In the genomic region with DNA sequence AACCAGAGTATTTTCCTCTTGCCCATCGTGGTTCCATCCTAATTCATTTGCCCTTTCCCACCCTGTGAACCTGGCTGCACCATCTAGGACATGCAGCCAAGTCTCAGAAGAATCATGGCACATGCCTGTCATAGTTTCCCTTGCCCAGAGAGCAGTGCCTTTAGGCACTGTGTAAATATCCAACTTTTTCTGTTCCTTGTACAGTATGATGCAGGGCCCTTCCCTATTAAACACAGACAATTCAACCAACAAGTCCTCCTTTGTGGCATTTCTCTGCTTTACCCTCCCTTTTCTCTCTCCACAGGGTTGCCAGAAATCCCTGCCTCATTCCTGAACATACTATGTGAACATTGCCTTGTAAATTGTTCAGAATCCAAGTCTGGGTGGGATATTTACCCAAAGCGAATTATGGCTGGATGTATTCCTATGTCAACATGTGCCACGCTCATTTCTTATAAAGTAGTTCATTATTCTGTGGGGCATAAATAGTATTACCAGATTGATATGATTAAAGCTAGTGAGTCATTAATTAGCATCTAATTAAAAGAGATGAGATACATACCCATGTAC, we compare ENCODE assay signal across 29 mouse cellular contexts.
DNase-seq lines count a peak whose midpoint lies in the region; ATAC-seq and TF ChIP-seq lines count a peak whose summit lies in the region.
"Had no signal": no experiment of that assay in that cellular context is flagged by ENCODE, and none has a peak within 500 bp of the region (broad histone marks: within the 10 kb centered on the region; RNA-seq: fewer than 3 reads in every experiment).

No protein-coding gene starts in this region.

- ATAC-seq in embryonic facial prominence, embryonic 13.5 days (ENCODE audit: insufficient number of reproducible peaks, insufficient read depth, low FRiP score, low TSS enrichment, low read depth): no peak
- ATAC-seq in lung, embryonic 15.5 days (ENCODE audit: borderline replicate concordance, extremely low read depth, low FRiP score, low TSS enrichment): no peak
- ATAC-seq in embryonic facial prominence, embryonic 14.5 days (ENCODE audit: low read depth): 0 out of 2 replicates have a peak, but pooled peaks have one; percentile 30
- ATAC-seq in limb, embryonic 14.5 days (ENCODE audit: low FRiP score, low read depth): no peak
- no peak for ATAC-seq in inflammation-experienced regulatory T-cells, adult 6 months
- no peak for ATAC-seq in forebrain, postnatal 0 days
- ATAC-seq: forebrain, embryonic 13.5 days; forebrain, embryonic 16.5 days; hindbrain, embryonic 16.5 days; Patski had no signal

- peak overlapping the region; percentile 40; the same call in 1 of the 2 replicates for H3K27ac ChIP-seq in embryonic facial prominence, embryonic 13.5 days
- no peak overlapping the region for H3K27ac ChIP-seq in embryonic facial prominence, embryonic 10.5 days (replicated peaks)
- H3K27ac ChIP-seq in lung, embryonic 15.5 days: peak overlapping the region; percentile 15; the same call in 1 of the 2 replicates
- H3K27ac ChIP-seq in embryonic facial prominence, embryonic 14.5 days (replicated peaks; ENCODE audit: low read depth, low read length): peak overlapping the region; percentile 24
- H3K27ac ChIP-seq in limb, embryonic 14.5 days (replicated peaks; ENCODE audit: low read depth, low read length): no peak overlapping the region; the same call in 1 of the 2 replicates
- no peak overlapping the region for H3K27ac ChIP-seq in forebrain, postnatal 0 days (ENCODE audit: low read depth, low read length)
- H3K27ac ChIP-seq: forebrain, embryonic 10.5 days; forebrain, embryonic 13.5 days; gastrocnemius, adult 2 months; heart, embryonic 15.5 days; hindbrain, embryonic 10.5 days; hindbrain, embryonic 13.5 days had no signal

- no peaks in the 10 kb centered on the region for H3K36me3 ChIP-seq in embryonic facial prominence, embryonic 13.5 days
- no peaks in the 10 kb centered on the region for H3K36me3 ChIP-seq in embryonic facial prominence, embryonic 10.5 days (replicated peaks)
- no peaks in the 10 kb centered on the region for H3K36me3 ChIP-seq in lung, embryonic 15.5 days
- no peaks in the 10 kb centered on the region for H3K36me3 ChIP-seq in embryonic facial prominence, embryonic 14.5 days (ENCODE audit: control insufficient read depth, insufficient read depth, low read length)
- H3K36me3 ChIP-seq in limb, embryonic 14.5 days (ENCODE audit: control insufficient read depth, insufficient read depth, low read length): no peaks in the 10 kb centered on the region
- no peaks in the 10 kb centered on the region for H3K36me3 ChIP-seq in forebrain, postnatal 0 days (ENCODE audit: insufficient read depth)
- H3K36me3 ChIP-seq: forebrain, embryonic 10.5 days; heart, embryonic 12.5 days; heart, embryonic 15.5 days; hindbrain, embryonic 10.5 days; hindbrain, embryonic 13.5 days had no signal

- DNase-seq in embryonic facial prominence, embryonic 10.5 days (ENCODE audit: low spot score): no peak
- no peak for DNase-seq in lung, postnatal 36 days
- DNase-seq in embryonic facial prominence, embryonic 14.5 days (ENCODE audit: low spot score): peak; percentile 55
- DNase-seq in limb, embryonic 14.5 days (ENCODE audit: low spot score): peak; percentile 29
- DNase-seq in forebrain, postnatal 0 days: no peak
- DNase-seq: adrenal gland, postnatal 10 days; adrenal gland, postnatal 36 days; cerebellum, adult 11 months; cerebellum, adult 2 months; cerebellum, adult 9-11 months; cerebellum, postnatal 25 days; gastrocnemius, adult 2 months; gastrocnemius, postnatal 25 days; heart, adult 18-20 months; heart, postnatal 10 days; heart, postnatal 36 days had no signal

- no peak overlapping the region for H3K4me2 ChIP-seq in embryonic facial prominence, embryonic 13.5 days
- no peak overlapping the region for H3K4me2 ChIP-seq in lung, embryonic 15.5 days
- H3K4me2 ChIP-seq in embryonic facial prominence, embryonic 14.5 days (ENCODE audit: low read depth, low read length): no peak overlapping the region
- H3K4me2 ChIP-seq in limb, embryonic 14.5 days (replicated peaks; ENCODE audit: low read depth, low read length, severe bottlenecking): no peak overlapping the region
- no peak overlapping the region for H3K4me2 ChIP-seq in forebrain, postnatal 0 days (ENCODE audit: low read depth)
- H3K4me2 ChIP-seq: forebrain, embryonic 13.5 days; heart, embryonic 12.5 days; heart, embryonic 15.5 days; hindbrain, embryonic 13.5 days had no signal

- no peaks in the 10 kb centered on the region for H3K27me3 ChIP-seq in embryonic facial prominence, embryonic 13.5 days
- H3K27me3 ChIP-seq in embryonic facial prominence, embryonic 10.5 days (replicated peaks; ENCODE audit: low read depth, poor library complexity, severe bottlenecking): no peaks in the 10 kb centered on the region
- no peaks in the 10 kb centered on the region for H3K27me3 ChIP-seq in lung, embryonic 15.5 days
- no peaks in the 10 kb centered on the region for H3K27me3 ChIP-seq in embryonic facial prominence, embryonic 14.5 days (replicated peaks; ENCODE audit: control insufficient read depth, insufficient read depth, low read length)
- no peaks in the 10 kb centered on the region for H3K27me3 ChIP-seq in limb, embryonic 14.5 days (ENCODE audit: control insufficient read depth, insufficient read depth, low read length)
- peaks cover 7% of the 10 kb centered on the region for H3K27me3 ChIP-seq in forebrain, postnatal 0 days (ENCODE audit: insufficient read depth, low read length)
- H3K27me3 ChIP-seq: forebrain, embryonic 13.5 days; heart, embryonic 12.5 days; heart, embryonic 15.5 days had no signal

- H3K4me1 ChIP-seq in embryonic facial prominence, embryonic 13.5 days: peaks cover 11% of the 10 kb centered on the region
- no peaks in the 10 kb centered on the region for H3K4me1 ChIP-seq in embryonic facial prominence, embryonic 10.5 days
- no peaks in the 10 kb centered on the region for H3K4me1 ChIP-seq in lung, embryonic 15.5 days
- H3K4me1 ChIP-seq in embryonic facial prominence, embryonic 14.5 days (ENCODE audit: control insufficient read depth, insufficient read depth, low read length): no peaks in the 10 kb centered on the region
- peaks cover 4% of the 10 kb centered on the region; the same call in 1 of the 2 replicates for H3K4me1 ChIP-seq in limb, embryonic 14.5 days (ENCODE audit: control insufficient read depth, insufficient read depth, low read length)
- H3K4me1 ChIP-seq in forebrain, postnatal 0 days (ENCODE audit: insufficient read depth): no peaks in the 10 kb centered on the region
- H3K4me1 ChIP-seq: forebrain, embryonic 10.5 days; forebrain, embryonic 13.5 days; heart, embryonic 12.5 days; heart, embryonic 15.5 days; hindbrain, embryonic 13.5 days had no signal

- WGBS in embryonic facial prominence, embryonic 13.5 days: 61% methylated on average over 3 of the region's 3 CpGs
- WGBS in embryonic facial prominence, embryonic 10.5 days: 83% methylated on average over 3 of the region's 3 CpGs
- 69% methylated on average over 3 of the region's 3 CpGs for WGBS in lung, embryonic 15.5 days
- 61% methylated on average over 3 of the region's 3 CpGs for WGBS in embryonic facial prominence, embryonic 14.5 days
- 61% methylated on average over 3 of the region's 3 CpGs for WGBS in limb, embryonic 14.5 days
- WGBS in forebrain, postnatal 0 days: 63% methylated on average over 3 of the region's 3 CpGs

- TF ChIP-seq POLR2A in limb, embryonic 14.5 days (IDR thresholded peaks at IDR 0.05; ENCODE audit: borderline replicate concordance, extremely low read depth, insufficient read depth, insufficient read length): no peak

- no peak overlapping the region for H3K9ac ChIP-seq in embryonic facial prominence, embryonic 13.5 days
- H3K9ac ChIP-seq in lung, embryonic 15.5 days: no peak overlapping the region
- no peak overlapping the region for H3K9ac ChIP-seq in embryonic facial prominence, embryonic 14.5 days (ENCODE audit: low read depth, low read length)
- no peak overlapping the region for H3K9ac ChIP-seq in limb, embryonic 14.5 days (ENCODE audit: low read depth, low read length, severe bottlenecking)
- H3K9ac ChIP-seq in forebrain, postnatal 0 days: no peak overlapping the region
- H3K9ac ChIP-seq: forebrain, embryonic 13.5 days; heart, embryonic 12.5 days; heart, embryonic 15.5 days; hindbrain, embryonic 13.5 days had no signal

- H3K4me3 ChIP-seq in embryonic facial prominence, embryonic 13.5 days: no peak overlapping the region
- H3K4me3 ChIP-seq in embryonic facial prominence, embryonic 10.5 days: no peak overlapping the region
- no peak overlapping the region for H3K4me3 ChIP-seq in lung, embryonic 15.5 days
- no peak overlapping the region for H3K4me3 ChIP-seq in embryonic facial prominence, embryonic 14.5 days (ENCODE audit: low read depth, low read length)
- no peak overlapping the region for H3K4me3 ChIP-seq in limb, embryonic 14.5 days (replicated peaks; ENCODE audit: low read length)
- no peak overlapping the region for H3K4me3 ChIP-seq in forebrain, postnatal 0 days (ENCODE audit: low read depth, low read length)
- H3K4me3 ChIP-seq: erythroblast, embryonic 14.5 days; forebrain, embryonic 10.5 days; forebrain, embryonic 13.5 days; gastrocnemius, adult 2 months; heart, embryonic 12.5 days; heart, embryonic 15.5 days; hindbrain, embryonic 10.5 days; hindbrain, embryonic 13.5 days had no signal

- H3K9me3 ChIP-seq in embryonic facial prominence, embryonic 13.5 days: no peaks in the 10 kb centered on the region
- no peaks in the 10 kb centered on the region for H3K9me3 ChIP-seq in embryonic facial prominence, embryonic 10.5 days
- H3K9me3 ChIP-seq in lung, embryonic 15.5 days: no peaks in the 10 kb centered on the region
- no peaks in the 10 kb centered on the region for H3K9me3 ChIP-seq in embryonic facial prominence, embryonic 14.5 days (ENCODE audit: control insufficient read depth, low read length)
- H3K9me3 ChIP-seq in limb, embryonic 14.5 days (ENCODE audit: control insufficient read depth, low read length): no peaks in the 10 kb centered on the region
- no peaks in the 10 kb centered on the region for H3K9me3 ChIP-seq in forebrain, postnatal 0 days (ENCODE audit: low read length)
- H3K9me3 ChIP-seq: forebrain, embryonic 10.5 days; forebrain, embryonic 13.5 days; heart, embryonic 12.5 days; heart, embryonic 15.5 days; hindbrain, embryonic 10.5 days; hindbrain, embryonic 13.5 days had no signal

- no peak for TF ChIP-seq CTCF in forebrain, postnatal 0 days (IDR thresholded peaks at IDR 0.05; ENCODE audit: low read depth)

Comparison
In these comparisons a context has a peak if more than half of its experiments do, and no peak if none do; other contexts are left out.
1. H3K27ac ChIP-seq: peak in embryonic facial prominence, embryonic 13.5 days (single experiment), lung, embryonic 15.5 days (single experiment) and embryonic facial prominence, embryonic 14.5 days (single experiment); none in embryonic facial prominence, embryonic 10.5 days (single experiment), limb, embryonic 14.5 days (single experiment) and forebrain, postnatal 0 days (single experiment).
2. DNase-seq: peak in embryonic facial prominence, embryonic 14.5 days (single experiment) and limb, embryonic 14.5 days (single experiment); none in embryonic facial prominence, embryonic 10.5 days (single experiment), lung, postnatal 36 days (single experiment) and forebrain, postnatal 0 days (single experiment).